1 mouse cellular context compared by ENCODE assay signal in the genomic region with DNA sequence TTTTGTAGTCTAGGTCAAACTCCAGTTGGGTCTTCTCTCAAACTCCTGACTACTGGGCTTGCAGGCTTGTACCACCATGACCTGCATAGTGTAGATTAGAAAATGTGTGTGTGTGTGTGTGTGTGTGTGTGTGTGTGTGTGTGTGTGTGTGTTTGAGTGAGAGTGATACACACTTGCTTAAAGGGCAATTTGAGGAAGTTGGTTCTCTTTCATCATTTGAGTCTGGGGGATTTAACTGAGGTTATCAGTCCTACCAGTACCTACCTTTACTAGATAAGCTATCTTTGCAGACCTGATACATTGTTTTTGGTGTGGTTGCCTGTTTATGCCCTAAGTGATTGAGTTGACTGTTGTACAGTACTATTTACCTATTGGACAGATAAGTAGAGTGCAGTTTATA.
TF ChIP-seq lines count a peak whose summit lies in the region.

No protein-coding gene starts in this region.

TF ChIP-seq in CH12.LX, 34 proteins besides CTCF, POLR2A, EP300 and RAD21 (continued from another document):
- TF ChIP-seq GABPA (IDR thresholded peaks at IDR 0.05; ENCODE audit: insufficient replicate concordance, low read depth, low read length) (no peak), POLR2AphosphoS2 (IDR thresholded peaks at IDR 0.05; ENCODE audit: low read depth, low read length) (no peak), USF1 (IDR thresholded peaks at IDR 0.05; ENCODE audit: low read depth, low read length) (no peak), MXI1 (IDR thresholded peaks at IDR 0.05; ENCODE audit: low read depth, low read length) (no peak), ZKSCAN1 (IDR thresholded peaks at IDR 0.05; ENCODE audit: borderline replicate concordance, low read depth, low read length) (no peak), ELF1 (IDR thresholded peaks at IDR 0.05; ENCODE audit: low read depth, low read length) (no peak), MAZ (IDR thresholded peaks at IDR 0.05; ENCODE audit: low read depth, low read length) (no peak), ZNF384 (IDR thresholded peaks at IDR 0.05; ENCODE audit: low read depth, low read length) (no peak), NELFE (IDR thresholded peaks at IDR 0.05; ENCODE audit: low read depth, low read length) (no peak), IRF4 (IDR thresholded peaks at IDR 0.05; ENCODE audit: low read depth, low read length) (no peak), CHD1 (IDR thresholded peaks at IDR 0.05; ENCODE audit: low read depth, low read length) (no peak), MAX (IDR thresholded peaks at IDR 0.05; ENCODE audit: low read length) (no peak), HCFC1 (IDR thresholded peaks at IDR 0.05; ENCODE audit: low read depth, low read length) (no peak), ETS1 (conservative IDR thresholded peaks at IDR 0.05; ENCODE audit: low read depth, low read length) (no peak), ZMIZ1 (IDR thresholded peaks at IDR 0.05; ENCODE audit: low read depth, low read length) (no peak)
